Mouse (Mus musculus) large intestine, adult 2 months (tissue): Measurements from ENCODE around the gene Dcaf11. TPM values are rescaled to one million over a fixed set of nuclear protein-coding genes. Genes with fewer than 3 reads are reported as not detected.

Source experiments
- DNase-seq: peaks from one replicate; pipeline ENCODE4 v3.0.0-alpha.2; 2012; ENCODE audit warnings: low read depth, low spot score
- WGBS: fragments of 180-500 bp; shearing (Covaris S2); methylation state at CpG from one replicate; pipeline ENCODE4 v1.1.7; 2018; 5-methylcytosine and 5-hydroxymethylcytosine counted together
- polyA plus RNA-seq: library from polyadenylated mRNA; depleted of rRNA; stranded (reverse); fragments of >200 nt; gene quantifications from 2 replicates; pipeline ENCODE4 v1.2.3, GENCODE M21; 2012

The Dcaf11 gene
- polyA plus RNA-seq, 1 experiment = 112 TPM

DNA sequence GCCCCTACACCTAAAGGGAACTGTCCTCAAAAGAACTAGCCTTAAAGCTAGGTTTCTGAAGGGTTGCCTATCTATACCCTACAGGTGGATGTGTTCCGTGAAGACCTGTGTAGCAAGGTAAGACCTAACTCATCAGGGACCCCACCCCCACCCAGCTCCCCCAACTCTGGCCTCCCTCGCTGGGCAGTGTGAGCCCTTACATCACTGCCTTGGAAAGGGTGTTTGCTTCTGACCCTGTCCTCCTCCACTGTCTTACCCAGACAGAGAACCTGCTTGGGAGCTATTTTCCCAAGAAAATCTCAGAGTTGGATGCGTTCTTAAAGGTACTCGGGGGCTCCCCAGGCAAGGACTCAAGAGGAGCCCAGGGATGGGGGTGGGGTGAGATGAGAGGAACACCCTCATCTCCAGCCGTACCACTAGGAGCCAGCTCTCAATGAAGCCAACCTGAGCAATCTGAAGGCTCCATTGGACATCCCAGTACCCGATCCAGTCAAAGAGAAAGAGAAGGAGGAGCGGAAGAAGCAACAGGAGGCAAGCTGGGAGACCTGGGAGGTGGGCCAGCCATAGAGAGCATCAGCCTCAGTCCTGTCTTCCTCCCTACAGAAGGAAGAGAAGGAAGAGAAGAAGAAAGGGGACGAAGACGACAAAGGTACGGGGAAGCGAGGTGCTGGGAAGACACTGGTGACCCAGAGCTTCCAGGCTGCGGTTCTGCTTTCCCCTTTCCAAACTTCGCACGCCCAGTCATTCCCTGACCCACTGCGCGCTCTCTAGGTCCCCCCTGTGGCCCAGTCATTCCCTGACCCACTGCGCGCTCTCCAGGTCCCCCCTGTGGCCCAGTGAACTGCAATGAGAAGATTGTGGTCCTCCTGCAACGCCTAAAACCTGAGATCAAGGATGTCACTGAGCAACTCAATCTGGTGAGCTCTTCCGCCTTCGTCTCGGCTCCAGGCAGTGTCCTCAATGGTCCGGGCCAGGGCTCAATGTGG lies 20.0 kb downstream of the Dcaf11 start:
- WGBS = 92% methylated on average over 23 of the region's 23 CpGs
- no peak for DNase-seq

- DNase-seq = no peak
- WGBS = 92% methylated on average over 16 of the region's 16 CpGs
Measured at GRCm38 (mm10) chr14:55580731-55581130, 20.9 kb downstream of the Dcaf11 start.

DNA sequence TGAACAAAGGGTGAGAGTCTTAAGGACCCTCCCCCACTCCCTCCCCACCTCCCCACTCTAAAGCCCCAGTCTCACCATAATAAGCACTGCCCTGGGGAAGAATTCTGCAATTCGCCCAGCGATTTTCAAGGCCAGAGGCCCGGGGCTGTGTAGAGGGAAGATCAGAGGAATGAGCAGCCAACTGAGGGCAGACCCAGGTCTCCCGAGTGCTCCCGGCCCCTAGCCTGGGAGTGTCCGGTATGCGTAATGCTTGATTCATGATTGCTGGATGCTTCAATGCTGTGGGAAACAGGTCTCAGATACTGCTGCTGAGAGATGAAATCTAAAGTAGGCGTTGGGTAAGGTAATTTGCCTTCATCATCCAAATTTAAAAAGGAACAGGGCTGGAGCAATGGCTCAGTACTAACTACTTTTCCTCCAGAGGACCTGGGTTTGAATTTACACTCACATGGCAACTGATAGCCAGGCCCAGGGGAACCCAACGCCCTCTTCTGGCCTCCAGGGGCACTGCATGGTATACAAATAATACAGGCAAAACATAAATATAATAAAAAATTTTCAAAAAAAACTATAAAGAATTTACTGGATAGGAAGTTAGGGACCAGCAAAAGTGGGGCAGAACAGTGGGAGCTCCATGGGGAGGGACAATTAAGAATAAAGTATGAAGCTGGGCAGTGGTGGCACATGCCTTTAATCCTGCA lies 22.3 kb downstream of the Dcaf11 start:
- DNase-seq = no peak
- WGBS = 66% methylated on average over 9 of the region's 9 CpGs

- DNase-seq = no peak
- WGBS = 49% methylated on average over 5 of the region's 5 CpGs
Measured at GRCm38 (mm10) chr14:55584303-55584701, 24.5 kb downstream of the Dcaf11 start.

DNA sequence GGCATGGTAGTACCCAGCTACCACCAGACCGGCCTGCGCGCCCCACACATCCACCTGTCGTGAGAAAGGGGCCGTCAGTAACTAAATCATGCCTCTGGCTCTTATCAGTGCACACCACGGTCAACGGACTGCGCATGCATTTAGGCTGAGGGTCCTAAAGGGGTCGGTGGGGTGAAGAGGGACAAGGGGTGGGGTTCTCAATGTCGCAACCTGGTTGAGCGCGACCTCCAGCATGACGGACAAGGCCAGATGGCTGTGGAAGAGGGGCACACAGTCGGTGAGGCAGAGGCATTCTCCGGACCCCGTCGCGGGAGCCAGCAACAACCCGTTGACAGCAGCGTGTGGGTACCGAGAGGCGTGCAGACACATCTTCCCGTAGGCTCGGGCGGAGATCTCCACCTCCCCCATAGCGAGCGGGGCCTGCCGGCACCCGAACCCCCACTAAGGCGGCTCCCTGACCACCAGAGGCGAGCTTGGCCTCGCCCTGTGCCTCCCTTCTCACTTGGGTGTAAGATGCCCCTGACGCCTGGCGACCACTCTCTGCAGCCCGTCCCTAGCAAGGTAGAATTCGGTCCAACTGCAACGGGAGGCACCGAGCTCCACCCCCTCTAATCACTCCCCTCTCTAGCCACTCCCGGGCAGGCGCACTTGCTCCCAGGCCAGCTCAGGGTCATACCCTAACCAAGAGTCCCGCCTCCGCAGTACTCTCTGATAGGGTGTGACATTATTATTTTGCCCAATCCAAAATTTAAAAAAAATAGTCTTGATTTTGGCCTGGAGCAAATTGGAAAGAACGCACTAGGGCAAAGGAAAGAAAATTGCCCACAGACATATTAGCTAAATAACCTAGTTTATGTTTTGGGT lies 25.1 kb downstream of the Dcaf11 start, which contains the start of gene Emc9:
Gene Emc9 (minus strand): TSS at position 601 of the 864 bp plus-strand sequence.
- no peak for DNase-seq
- WGBS = 8% methylated on average over 43 of the region's 43 CpGs

DNA sequence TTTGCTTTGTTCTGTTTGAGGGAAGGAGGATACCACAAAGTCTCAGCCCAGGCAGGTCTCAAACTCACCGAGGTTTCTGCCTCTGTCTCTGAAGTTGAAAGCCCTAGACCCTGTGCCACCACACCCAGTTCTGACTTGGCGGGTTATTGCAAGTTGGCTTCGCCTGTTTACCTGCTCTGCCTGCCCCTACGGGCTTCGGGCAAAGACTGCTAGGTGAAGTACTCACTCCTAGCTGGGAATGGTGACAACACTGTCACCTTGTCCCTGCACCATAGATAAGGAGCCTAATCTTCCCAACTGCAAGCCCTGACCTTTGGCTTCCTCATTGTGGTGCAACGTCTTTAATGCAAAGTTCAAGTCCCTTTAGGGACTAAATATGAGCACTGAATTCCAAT lies 25.8 kb downstream of the Dcaf11 start:
- WGBS = 20% methylated on average over 6 of the region's 6 CpGs
- no peak for DNase-seq

DNA sequence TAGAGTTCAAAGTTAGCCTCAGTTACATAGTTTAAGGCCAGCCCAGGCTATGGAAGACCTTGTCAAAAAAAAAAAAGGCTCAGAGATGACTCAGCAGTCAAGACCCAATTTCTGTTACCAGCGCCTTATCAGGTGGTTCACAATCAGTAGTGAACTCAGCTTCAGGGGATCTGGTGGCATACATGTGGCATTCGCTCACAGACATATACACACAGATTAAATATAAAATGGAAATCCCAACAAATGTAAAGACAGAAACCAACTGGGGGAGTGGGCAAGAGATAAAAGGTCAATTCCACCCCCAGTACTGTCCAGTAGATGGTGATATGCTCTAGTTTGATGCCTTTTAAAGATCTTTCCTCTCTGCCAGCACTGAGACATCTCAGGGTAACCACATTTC lies 26.3 kb downstream of the Dcaf11 start:
- DNase-seq = no peak
- 89% methylated on average over 2 of the region's 2 CpGs for WGBS

- WGBS = 93% methylated on average over 5 of the region's 5 CpGs
- no peak for DNase-seq
Measured at GRCm38 (mm10) chr14:55589271-55589670, 29.5 kb downstream of the Dcaf11 start.

DNA sequence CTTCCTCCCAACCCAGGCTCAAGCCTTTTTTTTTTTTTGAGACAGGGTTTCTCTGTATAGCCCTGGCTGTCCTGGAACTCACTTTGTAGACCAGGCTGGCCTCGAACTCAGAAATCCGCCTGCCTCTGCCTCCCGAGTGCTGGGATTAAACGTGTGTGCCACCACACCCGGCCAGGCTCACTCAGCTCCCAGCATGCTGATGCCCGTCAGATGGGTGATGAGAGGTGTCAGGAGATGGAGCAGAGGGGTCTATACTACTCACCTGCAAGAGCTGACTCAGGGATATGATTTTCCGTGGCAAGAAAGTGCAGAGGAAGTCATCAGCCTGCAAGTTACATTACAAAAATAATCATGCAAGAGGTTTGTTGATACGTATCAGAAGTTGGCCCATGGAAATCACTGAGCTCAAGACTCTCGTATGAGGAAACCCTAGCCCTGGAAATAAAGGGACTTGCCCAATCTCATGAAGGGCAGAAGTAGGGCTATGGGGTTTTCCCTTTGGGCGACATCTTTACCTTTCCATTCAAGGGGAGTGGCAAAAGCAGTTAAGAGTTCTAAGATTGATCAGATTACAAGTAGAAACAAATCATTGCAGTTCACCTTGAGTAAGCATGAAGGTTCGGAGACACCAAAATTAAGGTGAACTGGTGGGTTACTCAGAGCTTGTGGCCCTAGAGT lies 30.1 kb downstream of the Dcaf11 start:
- no peak for DNase-seq
- 53% methylated on average over 11 of the region's 11 CpGs for WGBS

GRCm38 (mm10) chr14:55590748-55591330 lies 31.0 kb downstream of the Dcaf11 start, which contains the start of gene Psme2:
TSS of gene Psme2 (minus strand) at chr14:55591113.
- peak; percentile 97 for DNase-seq
- WGBS = under 1% methylated on average over 22 of the region's 22 CpGs

- 1% methylated on average over 33 of the region's 33 CpGs for WGBS
- no peak for DNase-seq
Measured at GRCm38 (mm10) chr14:55591331-55591891, 31.6 kb downstream of the Dcaf11 start, which contains the start of gene Rnf31. TSS of gene Rnf31 (plus strand) at chr14:55591708.

DNA sequence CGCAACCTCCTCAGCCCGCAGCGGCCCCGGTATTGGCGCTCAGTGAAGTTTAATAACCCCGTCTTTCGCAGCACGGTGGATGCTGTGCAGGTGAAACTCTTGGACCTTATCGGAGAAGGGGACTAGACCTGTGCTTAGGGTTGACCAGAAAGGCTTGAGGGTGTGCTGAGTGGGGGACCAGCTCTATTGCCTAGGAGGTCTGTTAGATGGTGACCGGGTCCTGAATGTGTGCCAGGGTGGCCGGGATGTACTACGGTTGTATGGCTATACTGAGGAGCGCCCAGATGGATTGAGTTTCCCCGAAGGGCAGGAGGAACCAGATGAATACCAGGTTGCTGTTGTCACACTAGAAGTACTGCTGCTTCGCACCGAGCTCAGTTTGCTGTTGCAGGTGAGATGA lies 32.4 kb downstream of the Dcaf11 start:
- 1% methylated on average over 16 of the region's 16 CpGs for WGBS
- DNase-seq = no peak

- WGBS = 89% methylated on average over 13 of the region's 13 CpGs
- no peak for DNase-seq
Measured at GRCm38 (mm10) chr14:55596036-55596690, 36.4 kb downstream of the Dcaf11 start.

GRCm38 (mm10) chr14:55598521-55599390 lies 39.0 kb downstream of the Dcaf11 start:
- DNase-seq = no peak

DNA sequence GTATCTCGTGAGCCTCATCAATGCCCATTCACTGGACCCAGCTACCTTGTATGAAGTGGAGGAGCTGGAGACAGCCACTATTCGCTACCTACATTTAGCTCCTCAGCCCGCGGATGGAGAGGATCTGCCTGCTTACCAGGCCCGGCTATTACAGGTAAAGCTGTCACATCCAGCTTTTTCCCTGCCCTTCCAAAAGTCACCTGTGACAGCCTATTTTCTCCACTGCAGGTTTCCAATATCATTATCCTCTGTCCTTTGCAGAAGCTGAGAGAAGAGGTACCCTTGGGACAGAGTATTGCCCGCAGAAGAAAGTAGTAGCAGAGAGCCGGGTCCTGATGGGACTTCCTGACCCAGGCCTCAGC lies 43.4 kb downstream of the Dcaf11 start, which contains the start of gene Irf9:
Gene Irf9 (plus strand): TSS at position 301 of the 362 bp plus-strand sequence.
- 55% methylated on average over 7 of the region's 7 CpGs for WGBS

More at GRCm38 (mm10) chr14:55598521-55599390, 39.0 kb downstream of the Dcaf11 start:
- WGBS = 93% methylated on average over 21 of the region's 21 CpGs

GRCm38 (mm10) chr14:55603633-55604576 lies 44.1 kb downstream of the Dcaf11 start:
- 9% methylated on average over 19 of the region's 19 CpGs for WGBS
- peak; percentile 91 for DNase-seq

More for the DNA sequence above, 43.4 kb downstream of the Dcaf11 start, which contains the start of gene Irf9:
- DNase-seq = no peak
